Comparison of ENCODE assay signal across 12 mouse cellular contexts in the genomic region with DNA sequence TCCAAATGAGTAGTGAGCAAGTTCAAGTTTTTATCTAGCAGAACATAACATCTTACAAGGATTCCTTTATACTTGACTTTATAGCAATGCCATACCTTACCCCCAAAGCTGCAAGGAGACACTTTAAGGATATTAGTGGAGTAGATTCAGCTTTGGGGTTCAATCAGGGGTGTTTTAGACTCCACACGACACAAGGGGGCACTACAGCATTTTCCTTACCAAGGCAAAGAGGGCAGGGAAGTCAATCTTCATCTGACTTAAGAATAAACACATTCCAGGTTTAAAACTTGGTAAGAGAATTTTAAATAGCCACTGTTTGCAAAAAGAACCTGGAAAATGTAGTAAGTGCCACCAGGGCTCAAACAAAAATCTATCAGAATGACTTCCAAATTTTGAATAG. TPM values are rescaled to one million over a fixed set of nuclear protein-coding genes. Genes with fewer than 3 reads are reported as not detected.
A peak's percentile ranks its signal among the peaks of the same experiment; 100 is the strongest.
DNase-seq lines count a peak whose midpoint lies in the region; ATAC-seq and TF ChIP-seq lines count a peak whose summit lies in the region.
"Had no signal": no experiment of that assay in that cellular context is flagged by ENCODE, and none has a peak within 500 bp of the region (broad histone marks: within the 10 kb centered on the region; RNA-seq: fewer than 3 reads in every experiment).

No protein-coding gene starts in this region.

- H3K36me3 ChIP-seq in neural tube, embryonic 15.5 days = no peaks in the 10 kb centered on the region
- H3K36me3 ChIP-seq: hindbrain, embryonic 15.5 days had no signal

- no peaks in the 10 kb centered on the region for H3K27me3 ChIP-seq in neural tube, embryonic 15.5 days (replicated peaks)
- H3K27me3 ChIP-seq: hindbrain, embryonic 15.5 days had no signal

- no peak overlapping the region for H3K4me3 ChIP-seq in layer of hippocampus, adult 2 months
- no peak overlapping the region for H3K4me3 ChIP-seq in neural tube, embryonic 15.5 days (replicated peaks)
- H3K4me3 ChIP-seq: hindbrain, embryonic 15.5 days had no signal

- no peaks in the 10 kb centered on the region for H3K9me3 ChIP-seq in neural tube, embryonic 15.5 days (replicated peaks)
- H3K9me3 ChIP-seq: hindbrain, embryonic 15.5 days had no signal

- no peak for ATAC-seq in neural tube, embryonic 15.5 days (ENCODE audit: low FRiP score)
- ATAC-seq in erythroid progenitor cell, adult 5-6 weeks (replicated peaks; ENCODE audit: low FRiP score, poor library complexity, severe bottlenecking) = no peak

- H3K9ac ChIP-seq in neural tube, embryonic 15.5 days (replicated peaks) = no peak overlapping the region
- H3K9ac ChIP-seq: hindbrain, embryonic 15.5 days had no signal

- peak; percentile 70 for TF ChIP-seq CTCF in layer of hippocampus, adult 2 months (conservative IDR thresholded peaks at IDR 0.05)

- no peaks in the 10 kb centered on the region for H3K4me1 ChIP-seq in neural tube, embryonic 15.5 days
- H3K4me1 ChIP-seq: hindbrain, embryonic 15.5 days had no signal

- WGBS in neural tube, embryonic 15.5 days = 8% methylated on average over 1 of the region's 1 CpGs

- H3K4me2 ChIP-seq in neural tube, embryonic 15.5 days = no peak overlapping the region
- H3K4me2 ChIP-seq: hindbrain, embryonic 15.5 days had no signal

- H3K27ac ChIP-seq in layer of hippocampus, adult 2 months = no peak overlapping the region
- H3K27ac ChIP-seq in neural tube, embryonic 15.5 days (replicated peaks) = no peak overlapping the region
- H3K27ac ChIP-seq: hindbrain, embryonic 15.5 days had no signal

- DNase-seq in adrenal gland, adult 18-20 months (ENCODE audit: low spot score in 2 of 2) = peak; percentile 14 to 20
- no peak for DNase-seq in adrenal gland, postnatal 4 days (ENCODE audit: low spot score in 2 of 2)
- DNase-seq in layer of hippocampus, adult 2 months (ENCODE audit: low spot score in 2 of 2) = peak in 1 of 2 experiments; percentile 32
- no peak for DNase-seq in layer of hippocampus, adult 9-11 months
- peak; percentile 52 for DNase-seq in NIH3T3 (ENCODE audit: low read depth)
- DNase-seq in heart, postnatal 4 days = peak; percentile 40

RNA-seq across cellular contexts. Expression of a gene that starts 33.6 kb away (rescaled TPM):
- not detected for total RNA-seq in adrenal gland, adult 18-20 months (2021)
- total RNA-seq in adrenal gland, postnatal 4 days (2021) = under 1 TPM in 1 of 2 experiments, not detected in 1; 0.06 TPM
- not detected for total RNA-seq in layer of hippocampus, adult 2 months (2021)
- total RNA-seq in heart, postnatal 4 days (2021) = under 1 TPM in 1 of 2 experiments, not detected in 1; 0.21 TPM
- polyA plus RNA-seq in neural tube, embryonic 15.5 days (2015; fragmentation: Nextera tagmentation; extraction: Ambion mirVana) = not detected in 2 replicates
- not detected in 2 replicates for total RNA-seq in erythroid progenitor cell, adult 5-6 weeks (2015; ENCODE audit: low replicate concordance)
- total RNA-seq in erythroid progenitor cell, adult 5-6 weeks (2017; ENCODE audit: low replicate concordance) = not detected in 2 replicates
- total RNA-seq: common myeloid progenitor, adult 5-6 weeks had no signal
- polyA plus RNA-seq: C2C12; hindbrain, embryonic 15.5 days; lung, embryonic 16.5 days had no signal

Comparison
In these comparisons a context has a peak if more than half of its experiments do, and no peak if none do; other contexts are left out.
1. DNase-seq: peak in adrenal gland, adult 18-20 months (2 of 2), NIH3T3 (single experiment) and heart, postnatal 4 days (single experiment); none in adrenal gland, postnatal 4 days (0 of 2) and layer of hippocampus, adult 9-11 months (single experiment).